Mouse (Mus musculus) lung, embryonic 14.5 days (tissue): ENCODE measurements at regions not wholly inside any gene's neighbourhood (a gene's known extent, or its start where the extent isn't known, plus 50 kb on each side); places are given as distances from the start of the nearest gene placed in this dataset.

Source experiments
- ATAC-seq: fragments of 200-750 bp; cut with Nextera tagmentation; 2 replicates; pipeline ENCODE4 v1.8.0; 2017; ENCODE audit warnings: mild to moderate bottlenecking, moderate TSS enrichment, moderate library complexity; ENCODE audit not compliant: insufficient read depth
- DNase-seq: peaks from one replicate; pipeline ENCODE4 v3.0.0-alpha.2; 2015
- H3K27ac ChIP-seq: fragments of 300-500 bp; sonication (generic); 2 replicates; pipeline ENCODE4 v1.5.1; 2014; ENCODE audit warnings: low read depth, mild to moderate bottlenecking, moderate library complexity
- H3K27me3 ChIP-seq: fragments of 300-500 bp; sonication (generic); 2 replicates; pipeline ENCODE4 v1.6.1; 2014; ENCODE audit warnings: low read length, control low read depth; ENCODE audit not compliant: insufficient read depth
- H3K36me3 ChIP-seq: fragments of 300-500 bp; sonication (generic); 2 replicates; pipeline ENCODE4 v1.6.1; 2014; ENCODE audit warnings: control low read depth; ENCODE audit not compliant: insufficient read depth
- H3K4me1 ChIP-seq: fragments of 300-500 bp; sonication (generic); 2 replicates; pipeline ENCODE4 v1.6.1; 2014; ENCODE audit warnings: antibody characterized with exemption, control low read depth; ENCODE audit not compliant: insufficient read depth
- H3K4me2 ChIP-seq: fragments of 300-500 bp; sonication (generic); 2 replicates; pipeline ENCODE4 v1.6.1; 2014; ENCODE audit warnings: mild to moderate bottlenecking
- H3K4me3 ChIP-seq: fragments of 300-500 bp; sonication (generic); 2 replicates; pipeline ENCODE4 v1.5.1; 2014; ENCODE audit warnings: low read depth, low read length
- H3K9ac ChIP-seq: fragments of 300-500 bp; sonication (generic); 2 replicates; pipeline ENCODE4 v1.6.1; 2014
- H3K9me3 ChIP-seq: fragments of 300-500 bp; sonication (generic); 2 replicates; pipeline ENCODE4 v1.6.1; 2016; ENCODE audit warnings: low read depth, low read length, control low read depth
- CTCF ChIP-seq: IDR thresholded peaks from 2 replicates; pipeline ENCODE4 v1.5.1; 2016; ENCODE audit warnings: antibody characterized with exemption, low read depth
- WGBS: fragments of 180-500 bp; shearing (Covaris S2); extraction: QIAGEN DNeasy Blood & Tissue Kit; methylation state at CpG from one replicate; pipeline ENCODE4 v1.1.7; 2014; 5-methylcytosine and 5-hydroxymethylcytosine counted together

DNA sequence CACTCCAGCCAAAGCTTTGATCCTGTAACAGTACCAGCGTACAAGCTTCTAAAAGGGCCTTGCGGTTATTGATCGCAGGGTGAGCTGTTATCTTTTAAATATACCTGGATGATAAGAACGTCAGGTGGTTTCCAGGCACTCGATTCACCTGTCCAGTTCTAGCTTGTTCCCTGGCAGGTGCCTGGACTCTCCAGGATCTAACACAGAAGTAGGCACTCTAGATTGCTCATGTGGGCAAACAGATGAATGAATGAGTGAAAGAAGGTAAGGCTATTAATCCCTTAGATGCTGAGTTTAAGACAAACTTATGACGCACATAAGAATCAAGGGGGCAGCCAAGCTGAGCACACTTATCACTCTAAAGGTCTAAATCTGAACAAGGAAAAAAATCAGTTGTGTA lies 190.3 kb upstream of the Klf14 start:
- DNase-seq (no peak), ATAC-seq (no peak)
- H3K36me3 ChIP-seq = no peaks in the 10 kb centered on the region
- H3K27ac ChIP-seq = no peak overlapping the region
- no peak for TF ChIP-seq CTCF
- H3K27me3 ChIP-seq = no peaks in the 10 kb centered on the region
- no peak overlapping the region for H3K9ac ChIP-seq
- no peak overlapping the region for H3K4me2 ChIP-seq
- H3K9me3 ChIP-seq = no peaks in the 10 kb centered on the region
- 59% methylated on average over 6 of the region's 6 CpGs for WGBS
- no peaks in the 10 kb centered on the region for H3K4me1 ChIP-seq
- H3K4me3 ChIP-seq = no peak overlapping the region

GRCm38 (mm10) chr6:31150416-31150815 lies 191.5 kb upstream of the Klf14 start:
- 89% methylated on average over 8 of the region's 8 CpGs for WGBS
- Histone ChIP-seq H3K9me3 (no peaks in the 10 kb centered on the region), H3K9ac (no peak overlapping the region), H3K27me3 (no peaks in the 10 kb centered on the region), H3K4me2 (no peak overlapping the region), H3K4me1 (no peaks in the 10 kb centered on the region), H3K27ac (no peak overlapping the region), H3K36me3 (no peaks in the 10 kb centered on the region), H3K4me3 (no peak overlapping the region)
- ATAC-seq (no peak), DNase-seq (no peak)
- no peak for TF ChIP-seq CTCF

GRCm38 (mm10) chr6:31155857-31156256 lies 197.0 kb upstream of the Klf14 start:
- H3K4me1 ChIP-seq = peaks cover 10% of the 10 kb centered on the region; the same call in 1 of the 2 replicates
- ATAC-seq (no peak), DNase-seq (peak; percentile 52)

GRCm38 (mm10) chr6:31156999-31157398 lies 198.1 kb upstream of the Klf14 start:
- ATAC-seq (no peak), DNase-seq (no peak)
- H3K4me2 ChIP-seq = no peak overlapping the region
- TF ChIP-seq CTCF = no peak
- no peak overlapping the region for H3K27ac ChIP-seq
- 74% methylated on average over 2 of the region's 2 CpGs for WGBS
- H3K4me3 ChIP-seq = no peak overlapping the region
- H3K27me3 ChIP-seq = no peaks in the 10 kb centered on the region
- H3K36me3 ChIP-seq = no peaks in the 10 kb centered on the region
- peaks cover 10% of the 10 kb centered on the region; the same call in 1 of the 2 replicates for H3K4me1 ChIP-seq
- H3K9me3 ChIP-seq = no peaks in the 10 kb centered on the region
- H3K9ac ChIP-seq = no peak overlapping the region

More at GRCm38 (mm10) chr6:31155857-31156256, 197.0 kb upstream of the Klf14 start:
- peak; percentile 75 for TF ChIP-seq CTCF
- WGBS = 19% methylated on average over 5 of the region's 5 CpGs
- H3K36me3 ChIP-seq = no peaks in the 10 kb centered on the region
- H3K27ac ChIP-seq = no peak overlapping the region
- H3K9me3 ChIP-seq = no peaks in the 10 kb centered on the region
- no peak overlapping the region for H3K4me3 ChIP-seq
- H3K27me3 ChIP-seq = no peaks in the 10 kb centered on the region
- H3K4me2 ChIP-seq = no peak overlapping the region
- no peak overlapping the region for H3K9ac ChIP-seq

GRCm38 (mm10) chr6:31157429-31157828 lies 198.6 kb upstream of the Klf14 start:
- DNase-seq (no peak), ATAC-seq (no peak)
- no peaks in the 10 kb centered on the region for H3K9me3 ChIP-seq
- H3K27me3 ChIP-seq = no peaks in the 10 kb centered on the region
- no peak overlapping the region for H3K9ac ChIP-seq
- peaks cover 10% of the 10 kb centered on the region; the same call in 1 of the 2 replicates for H3K4me1 ChIP-seq
- WGBS = 85% methylated on average over 6 of the region's 6 CpGs
- H3K4me2 ChIP-seq = no peak overlapping the region
- no peak overlapping the region for H3K27ac ChIP-seq
- H3K36me3 ChIP-seq = no peaks in the 10 kb centered on the region
- H3K4me3 ChIP-seq = no peak overlapping the region
- no peak for TF ChIP-seq CTCF

DNA sequence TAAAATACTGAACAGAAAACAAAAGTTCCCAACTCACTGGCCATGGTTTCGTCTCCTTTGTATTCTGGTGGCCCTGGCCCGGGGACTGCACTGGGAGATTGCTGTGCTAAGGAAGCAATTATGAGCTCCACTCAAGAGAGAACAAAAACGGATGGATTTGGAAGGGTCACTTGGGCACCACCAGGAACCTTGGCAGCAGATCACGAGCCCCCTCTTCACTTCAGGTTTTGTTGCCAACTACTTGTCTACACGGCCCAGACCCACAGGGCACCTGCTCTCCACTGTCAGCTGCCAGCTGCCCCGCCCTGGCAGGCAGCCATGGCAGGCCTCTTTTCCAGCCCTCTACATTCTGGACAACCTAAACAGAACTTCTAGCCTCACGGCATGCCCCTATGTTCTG lies 199.8 kb upstream of the Klf14 start:
- no peak overlapping the region for H3K4me2 ChIP-seq
- WGBS = 46% methylated on average over 7 of the region's 7 CpGs
- no peaks in the 10 kb centered on the region for H3K9me3 ChIP-seq
- H3K27ac ChIP-seq = no peak overlapping the region
- TF ChIP-seq CTCF = no peak
- H3K36me3 ChIP-seq = no peaks in the 10 kb centered on the region
- peaks cover 10% of the 10 kb centered on the region; the same call in 1 of the 2 replicates for H3K4me1 ChIP-seq
- H3K27me3 ChIP-seq = no peaks in the 10 kb centered on the region
- no peak overlapping the region for H3K4me3 ChIP-seq
- H3K9ac ChIP-seq = no peak overlapping the region
- ATAC-seq (no peak), DNase-seq (peak; percentile 39)

DNA sequence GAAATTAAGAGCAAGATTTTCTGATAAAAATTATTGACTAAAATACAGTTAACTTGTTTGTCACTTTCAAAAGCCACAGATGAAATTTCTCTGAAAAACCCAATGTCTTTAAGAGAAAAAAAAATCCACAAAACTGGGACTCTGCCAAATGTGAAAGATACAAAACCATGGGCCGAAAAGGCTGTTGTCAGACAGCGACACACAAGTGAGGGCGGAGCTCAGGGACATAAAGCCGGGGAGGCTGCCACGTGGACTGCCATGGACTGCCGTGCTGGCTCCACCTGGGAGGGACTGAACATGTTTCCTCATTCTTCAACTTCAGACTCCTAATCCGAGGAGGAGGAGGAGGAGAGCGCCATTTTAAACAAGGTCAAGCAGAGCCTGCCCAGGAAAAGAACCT lies 200.4 kb upstream of the Klf14 start:
- H3K9me3 ChIP-seq = no peaks in the 10 kb centered on the region
- DNase-seq (peak; percentile 66), ATAC-seq (no peak)
- peak overlapping the region; percentile 43 for H3K4me2 ChIP-seq
- H3K9ac ChIP-seq = no peak overlapping the region
- H3K36me3 ChIP-seq = no peaks in the 10 kb centered on the region
- no peak overlapping the region; the same call in 1 of the 2 replicates for H3K27ac ChIP-seq
- H3K4me1 ChIP-seq = peaks cover 10% of the 10 kb centered on the region; the same call in 1 of the 2 replicates
- no peak for TF ChIP-seq CTCF
- no peaks in the 10 kb centered on the region for H3K27me3 ChIP-seq
- no peak overlapping the region for H3K4me3 ChIP-seq
- WGBS = 28% methylated on average over 8 of the region's 8 CpGs
